Mouse (Mus musculus) retina, postnatal 7 days (tissue): ENCODE data around the gene Exoc4.

Experiments used
- DNase-seq: peaks from one replicate; pipeline ENCODE4 v3.0.0-alpha.2; 2012; ENCODE audit warnings: low read depth, low spot score

Exoc4 gene

DNA sequence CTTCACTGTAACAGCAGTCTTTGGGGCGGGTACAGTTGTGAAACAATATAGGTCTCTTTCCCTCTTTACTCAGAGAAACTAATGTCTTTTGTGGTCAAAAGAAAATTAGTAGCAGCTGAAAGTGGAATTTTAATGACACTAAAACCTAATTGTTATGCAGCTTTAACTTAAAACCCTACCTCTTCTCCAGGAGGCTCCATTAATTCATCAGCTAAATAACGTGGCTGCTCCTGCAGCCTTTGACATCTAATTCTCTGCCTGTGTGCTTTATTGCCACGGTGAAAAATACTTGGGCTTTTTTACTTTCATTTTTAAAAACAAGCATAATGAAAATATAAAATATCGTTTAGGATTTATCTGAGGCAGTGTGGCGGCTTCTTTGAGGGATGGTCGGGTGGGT lies 764.6 kb downstream of the Exoc4 start:
- no peak for DNase-seq
